Mouse (Mus musculus) G1E (cell line): ENCODE measurements around the gene Nell1.

ENCODE experiments used
- CTCF ChIP-seq: IDR thresholded peaks from 2 replicates; pipeline ENCODE4 v1.5.1; 2012; ENCODE audit warnings: low read depth, low read length, inconsistent platforms, mixed read lengths
- GATA1 ChIP-seq: IDR thresholded peaks from 2 replicates; pipeline ENCODE4 v1.6.1; 2012; ENCODE audit warnings: borderline replicate concordance, low read length, inconsistent platforms, mixed read lengths
- POLR2AphosphoS5 ChIP-seq: IDR thresholded peaks from 2 replicates; pipeline ENCODE4 v1.6.1; 2012; ENCODE audit warnings: low read depth, low read length, inconsistent platforms; ENCODE audit not compliant: insufficient replicate concordance
- TAL1 ChIP-seq: conservative IDR thresholded peaks from 2 replicates; pipeline ENCODE4 v1.6.1; 2012; ENCODE audit warnings: low read depth, low read length, inconsistent platforms, mixed read lengths

DNA sequence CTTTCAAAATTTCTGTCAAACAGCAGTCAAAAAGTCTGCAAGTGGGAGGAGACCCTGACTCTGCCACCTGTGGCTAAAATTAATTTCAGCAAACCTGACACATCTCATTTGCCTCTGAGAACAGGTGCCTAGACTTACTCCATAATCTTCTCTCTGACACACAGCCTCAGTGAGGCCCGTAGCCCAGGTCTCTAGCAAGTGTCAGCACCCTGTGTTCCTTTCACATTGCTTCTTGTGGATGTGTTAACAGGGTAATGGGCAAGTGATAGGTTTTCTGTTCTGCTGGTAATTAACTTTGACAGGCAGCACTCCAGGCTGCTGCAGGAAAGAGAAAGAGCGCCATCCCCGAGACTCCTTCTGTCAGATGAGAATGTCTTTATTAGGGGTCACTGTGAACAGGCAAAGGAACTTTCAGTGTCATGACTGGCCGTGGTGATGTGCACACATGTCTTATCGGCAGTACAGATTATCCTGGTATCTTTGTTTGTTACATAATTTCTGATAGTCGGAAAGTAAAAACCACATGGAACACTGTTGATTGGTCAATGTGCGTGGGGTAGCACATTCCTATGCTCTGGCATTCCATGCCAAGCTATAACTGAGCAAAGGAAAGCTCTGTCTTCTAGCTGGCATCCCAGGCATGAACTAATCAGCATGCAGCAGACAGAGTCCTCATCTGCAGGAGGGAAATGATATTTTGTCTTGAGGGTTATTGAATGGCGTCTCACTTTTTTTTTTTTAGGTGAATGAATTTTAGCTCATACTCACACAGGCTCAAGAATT, 614.2 kb downstream of the Nell1 start:
- no peak for TF ChIP-seq GATA1
- no peak for TF ChIP-seq TAL1
- TF ChIP-seq POLR2AphosphoS5, result no peak
- TF ChIP-seq CTCF, result no peak
